17 mouse cellular contexts compared by ENCODE assay signal in genomic region chrX:69802481-69802880, GRCm38 (mm10).
"Had no signal": no experiment of that assay in that cellular context is flagged by ENCODE, and none has a peak within 500 bp of the region (broad histone marks: within the 10 kb centered on the region; RNA-seq: fewer than 3 reads in every experiment).

No protein-coding gene starts in this region.

- H3K27me3 ChIP-seq: lung, embryonic 15.5 days; megakaryocyte, embryonic 14.5 days; midbrain, embryonic 13.5 days; midbrain, embryonic 15.5 days; neural tube, embryonic 12.5 days had no signal

- H3K36me3 ChIP-seq: lung, embryonic 15.5 days; midbrain, embryonic 13.5 days; midbrain, embryonic 15.5 days; neural tube, embryonic 12.5 days had no signal

- H3K4me2 ChIP-seq: lung, embryonic 15.5 days; midbrain, embryonic 11.5 days; midbrain, embryonic 13.5 days; midbrain, embryonic 15.5 days; neural tube, embryonic 12.5 days had no signal

- H3K27ac ChIP-seq: lung, embryonic 15.5 days; macrophage; midbrain, embryonic 13.5 days; midbrain, embryonic 15.5 days; neural tube, embryonic 12.5 days had no signal

- H3K4me3 ChIP-seq: lung, embryonic 15.5 days; megakaryocyte, embryonic 14.5 days; midbrain, embryonic 13.5 days; midbrain, embryonic 15.5 days; neural tube, embryonic 12.5 days had no signal

- H3K9ac ChIP-seq: lung, embryonic 15.5 days; midbrain, embryonic 13.5 days; midbrain, embryonic 15.5 days; neural tube, embryonic 12.5 days had no signal

- H3K9me3 ChIP-seq: lung, embryonic 15.5 days; megakaryocyte, embryonic 14.5 days; midbrain, embryonic 13.5 days; midbrain, embryonic 15.5 days; neural tube, embryonic 12.5 days had no signal

- ATAC-seq: lung, postnatal 0 days; midbrain, embryonic 13.5 days; midbrain, embryonic 15.5 days had no signal

- H3K4me1 ChIP-seq: lung, embryonic 15.5 days; megakaryocyte, embryonic 14.5 days; midbrain, embryonic 13.5 days; midbrain, embryonic 15.5 days; neural tube, embryonic 12.5 days had no signal

- DNase-seq: lung, adult 2 months; lung, postnatal 14 days; lung, postnatal 36 days; right cerebral cortex, postnatal 25 days; right cerebral cortex, postnatal 4 days; spleen, adult 18-20 months; thymus, adult 18-20 months; thymus, postnatal 14 days; thymus, postnatal 36 days had no signal
